Mouse (Mus musculus): Measurements from ENCODE around the gene Tfdp2.
"Not testable (repeated sequence)": the region's sequence is repeated elsewhere in the genome, so short reads cannot be mapped to it uniquely, and the experiment has no call there.

Tfdp2 gene

GRCm38 (mm10) chr9:96308816-96309215, 112.7 kb downstream of the Tfdp2 start:
- no peak for DNase-seq (ENCODE audit: low spot score)

GRCm38 (mm10) chr9:96312074-96312473, 116.0 kb downstream of the Tfdp2 start:
- no peak for DNase-seq (ENCODE audit: low spot score)

- no peak for DNase-seq (ENCODE audit: low spot score)
Observed at GRCm38 (mm10) chr9:96319333-96319732, 123.3 kb downstream of the Tfdp2 start.

GRCm38 (mm10) chr9:96320551-96320980, 124.5 kb downstream of the Tfdp2 start:
- DNase-seq (ENCODE audit: low spot score): no peak

GRCm38 (mm10) chr9:96322411-96323152, 126.5 kb downstream of the Tfdp2 start:
- DNase-seq (ENCODE audit: low spot score): no peak

- no peak for DNase-seq (ENCODE audit: low spot score)
Observed at GRCm38 (mm10) chr9:96324502-96324901, 128.4 kb downstream of the Tfdp2 start.

GRCm38 (mm10) chr9:96326496-96326923, 130.4 kb downstream of the Tfdp2 start:
- DNase-seq (ENCODE audit: low spot score): peak; percentile 51

- no peak for DNase-seq (ENCODE audit: low spot score)
Observed at GRCm38 (mm10) chr9:96328226-96328625, 132.2 kb downstream of the Tfdp2 start.

- DNase-seq (ENCODE audit: low spot score): no peak
Observed at GRCm38 (mm10) chr9:96331146-96331545, 135.1 kb downstream of the Tfdp2 start.

- DNase-seq (ENCODE audit: low spot score): no peak
Observed at GRCm38 (mm10) chr9:96345750-96346149, 149.7 kb downstream of the Tfdp2 start.

- DNase-seq (ENCODE audit: low spot score): no peak
Observed at GRCm38 (mm10) chr9:96348885-96349284, 152.8 kb downstream of the Tfdp2 start.

- peak; percentile 52 for DNase-seq (ENCODE audit: low spot score)
Observed at GRCm38 (mm10) chr9:96350010-96350409, 153.9 kb downstream of the Tfdp2 start.

GRCm38 (mm10) chr9:96350476-96350875, 154.4 kb downstream of the Tfdp2 start:
- no peak for DNase-seq (ENCODE audit: low spot score)

- DNase-seq (ENCODE audit: low spot score): not testable (repeated sequence)
Observed at GRCm38 (mm10) chr9:96351771-96352170, 155.7 kb downstream of the Tfdp2 start.

GRCm38 (mm10) chr9:96353121-96353769, 157.2 kb downstream of the Tfdp2 start:
- DNase-seq (ENCODE audit: low spot score): no peak

GRCm38 (mm10) chr9:96353799-96354198, 157.7 kb downstream of the Tfdp2 start:
- no peak for DNase-seq (ENCODE audit: low spot score)

- DNase-seq (ENCODE audit: low spot score): no peak
Observed at GRCm38 (mm10) chr9:96360056-96360455, 164.0 kb downstream of the Tfdp2 start.

GRCm38 (mm10) chr9:96363581-96364140, 167.6 kb downstream of the Tfdp2 start:
- DNase-seq (ENCODE audit: low spot score): peak; percentile 40

GRCm38 (mm10) chr9:96364141-96364838, 168.2 kb downstream of the Tfdp2 start, which contains the start of gene Atp1b3:
Atp1b3 (minus strand) TSS chr9:96364442.
- DNase-seq (ENCODE audit: low spot score): peak; percentile 100

- DNase-seq (ENCODE audit: low spot score): no peak
Observed at GRCm38 (mm10) chr9:96365271-96365872, 169.3 kb downstream of the Tfdp2 start.

- no peak for DNase-seq (ENCODE audit: low spot score)
Observed at GRCm38 (mm10) chr9:96369654-96370384, 173.7 kb downstream of the Tfdp2 start.

All from ovary, postnatal 14 days (tissue).